Mouse (Mus musculus): ENCODE results near the gene B3gnt5.
"Not testable (repeated sequence)": the region's sequence is repeated elsewhere in the genome, so short reads cannot be mapped to it uniquely, and the experiment has no call there.

B3gnt5 gene

GRCm38 (mm10) chr16:19760074-19760473 lies at the start of gene B3gnt5:
Gene B3gnt5, plus strand, starts transcription at chr16:19760208.
- peak; percentile 46 to 48 for DNase-seq

GRCm38 (mm10) chr16:19720959-19721358 lies 39.0 kb upstream of the B3gnt5 start:
- DNase-seq: no peak

DNA sequence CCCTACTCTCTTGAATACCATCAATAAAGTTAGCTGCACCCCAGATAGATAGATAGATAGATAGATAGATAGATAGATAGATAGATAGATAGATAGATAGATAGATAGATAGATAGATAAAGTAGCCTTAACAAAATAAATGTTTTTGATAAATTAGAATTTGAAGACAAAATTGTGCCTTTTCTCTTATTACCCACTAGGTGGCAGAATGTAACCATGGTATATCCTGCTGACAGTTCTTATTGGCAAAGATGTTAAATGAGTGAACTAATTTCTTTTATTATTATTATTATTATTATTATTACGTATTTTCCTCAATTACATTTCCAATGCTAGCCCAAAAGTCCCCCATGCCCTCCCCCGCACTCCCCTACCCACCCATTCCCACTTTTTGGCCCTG lies 35.9 kb upstream of the B3gnt5 start:
- DNase-seq: not testable (repeated sequence)

DNA sequence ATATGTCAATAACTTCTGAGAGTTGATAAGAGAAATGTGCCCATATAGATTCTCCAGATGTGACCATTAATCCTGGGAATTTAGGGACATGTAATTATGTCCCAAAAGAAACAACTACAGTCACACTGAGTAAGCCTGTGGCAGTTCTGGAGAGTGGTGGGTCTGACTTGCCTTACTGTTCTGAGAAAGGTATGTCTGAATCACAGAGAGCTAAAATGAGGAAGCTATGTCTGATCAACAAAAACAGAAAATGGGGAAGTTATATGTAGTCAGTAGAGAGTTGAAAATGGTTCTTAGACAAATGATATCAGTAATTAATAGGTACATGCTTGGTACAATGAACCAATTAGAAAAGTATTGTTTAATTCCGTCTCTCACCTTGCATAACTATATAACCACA lies 27.1 kb upstream of the B3gnt5 start:
- no peak for DNase-seq

- peak; percentile 47 to 48 for DNase-seq
These were observed 793 bp downstream of the B3gnt5 start for GRCm38 (mm10) chr16:19760505-19761496.

- no peak for DNase-seq
These were observed 1.7 kb downstream of the B3gnt5 start for GRCm38 (mm10) chr16:19761691-19762090.

DNA sequence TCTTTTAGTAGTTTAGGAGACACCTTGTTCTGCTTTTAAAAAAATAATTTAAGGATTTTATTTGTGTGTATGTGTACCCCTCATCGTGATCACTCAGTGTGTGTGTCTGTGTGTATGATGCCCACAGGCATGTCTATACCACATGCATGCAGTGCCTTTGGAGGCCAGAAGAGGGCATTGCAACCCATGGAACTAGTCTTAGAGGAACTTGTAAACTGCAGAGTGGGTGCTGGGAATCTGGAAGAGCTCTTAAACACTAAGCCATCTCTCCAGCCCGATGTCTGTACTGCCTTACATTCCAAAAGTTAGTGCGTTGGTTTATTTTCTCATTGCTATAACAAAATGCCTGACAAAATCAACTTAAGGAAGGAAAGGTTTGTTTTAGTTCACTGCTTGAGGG lies 6.1 kb downstream of the B3gnt5 start:
- DNase-seq: no peak

DNA sequence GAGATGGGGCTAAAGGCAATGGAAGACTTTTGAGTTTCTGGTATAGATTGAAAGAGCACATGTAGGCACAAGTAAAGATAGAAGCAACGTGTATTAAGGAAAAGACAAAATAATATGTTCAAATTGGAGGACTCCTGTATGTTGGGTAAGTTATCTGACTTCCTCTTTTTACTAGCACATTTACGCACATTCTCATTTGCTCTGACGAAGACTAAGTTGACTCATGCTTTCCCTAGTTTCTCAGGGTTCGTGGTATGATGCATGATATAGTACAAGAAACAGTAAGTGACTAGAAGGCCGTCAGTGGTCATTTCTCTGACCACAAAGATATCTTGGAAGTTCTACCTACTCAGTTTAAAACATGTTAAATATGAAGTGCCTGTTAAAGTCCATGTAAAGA lies 8.0 kb downstream of the B3gnt5 start:
- DNase-seq: no peak

DNA sequence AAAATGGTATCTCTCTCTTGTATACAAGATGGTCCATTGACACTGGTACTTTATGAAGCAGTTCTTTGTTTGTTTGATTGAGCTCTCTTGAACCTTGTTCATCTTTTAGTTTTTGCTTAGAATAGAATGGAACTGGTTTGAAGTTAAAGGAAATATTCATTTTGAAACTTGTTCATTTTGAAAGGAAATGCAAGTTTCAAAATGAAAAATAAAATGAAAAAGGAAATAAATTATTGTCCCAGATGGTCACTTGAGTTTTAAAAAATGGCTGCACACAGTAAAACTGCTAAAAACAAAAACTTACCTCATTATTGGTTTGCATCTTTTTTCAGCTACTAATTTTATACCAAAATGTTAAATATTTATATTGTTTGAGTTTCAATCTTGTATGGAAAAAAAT lies 12.0 kb downstream of the B3gnt5 start:
- no peak for DNase-seq

- no peak for DNase-seq
These were observed 26.5 kb downstream of the B3gnt5 start for GRCm38 (mm10) chr16:19786386-19787090.

GRCm38 (mm10) chr16:19789914-19790313 lies 29.9 kb downstream of the B3gnt5 start:
- no peak for DNase-seq

DNA sequence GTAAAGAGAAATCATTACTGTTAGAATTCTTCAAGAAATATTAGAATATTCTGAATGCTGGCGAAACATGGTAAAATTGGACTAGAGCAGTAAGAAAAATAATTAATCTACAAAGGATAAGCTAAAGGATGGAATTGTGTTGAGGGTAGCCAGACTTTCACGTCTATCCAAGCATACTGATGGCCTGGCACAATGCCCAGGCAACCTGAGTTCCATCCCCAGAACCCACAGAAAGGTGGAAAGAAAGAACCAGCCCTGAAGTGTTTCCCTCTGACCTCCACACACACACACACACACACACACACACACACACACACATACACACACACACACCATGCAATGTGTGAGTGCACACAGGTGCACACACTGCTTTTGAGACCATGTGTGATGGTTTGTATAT lies 58.8 kb downstream of the B3gnt5 start:
- DNase-seq: no peak
